Mouse (Mus musculus) embryonic facial prominence, embryonic 10.5 days (tissue): ENCODE results near the gene Baiap2. TPM values are rescaled to one million over a fixed set of nuclear protein-coding genes. Genes with fewer than 3 reads are reported as not detected.

Experiments
- DNase-seq: peaks from one replicate; pipeline ENCODE4 v3.0.0-alpha.2; 2017; ENCODE audit warnings: low spot score
- H3K27ac ChIP-seq: fragments of 300-500 bp; sonication (generic); replicated peaks from 2 replicates; pipeline ENCODE4 v1.5.1; 2016; ENCODE audit warnings: mild to moderate bottlenecking
- H3K27me3 ChIP-seq: fragments of 300-500 bp; sonication (generic); replicated peaks from 2 replicates; pipeline ENCODE4 v1.6.1; 2016; ENCODE audit warnings: low read depth, mild to moderate bottlenecking; ENCODE audit not compliant: poor library complexity, severe bottlenecking
- H3K36me3 ChIP-seq: fragments of 300-500 bp; sonication (generic); replicated peaks from 2 replicates; pipeline ENCODE4 v1.6.1; 2016; ENCODE audit warnings: mild to moderate bottlenecking, moderate library complexity
- H3K4me1 ChIP-seq: fragments of 300-500 bp; sonication (generic); 2 replicates; pipeline ENCODE4 v1.6.1; 2016
- H3K4me3 ChIP-seq: fragments of 300-500 bp; sonication (generic); 2 replicates; pipeline ENCODE4 v1.5.1; 2016; ENCODE audit warnings: mild to moderate bottlenecking, moderate library complexity
- H3K9me3 ChIP-seq: fragments of 300-500 bp; sonication (generic); 2 replicates; pipeline ENCODE4 v1.6.1; 2016; ENCODE audit warnings: mild to moderate bottlenecking
- WGBS: fragments of 180-500 bp; shearing (Covaris S2); methylation state at CpG from one replicate; pipeline ENCODE4 v1.1.7; 2016; 5-methylcytosine and 5-hydroxymethylcytosine counted together
- polyA plus RNA-seq: library from polyadenylated mRNA; unstranded; fragments of >200 nt; fragmentation: Nextera tagmentation; extraction: Ambion mirVana; gene quantifications from 2 replicates; pipeline ENCODE4 v1.2.1, GENCODE M21; 2016

Baiap2 gene
- polyA plus RNA-seq, 1 experiment from 2014 or later, result 11.0 TPM

- Histone ChIP-seq H3K27me3 (peaks cover 52% of the 10 kb centered on the region), H3K27ac (peak overlapping the region; percentile 36; the same call in 1 of the 2 replicates), H3K4me1 (peaks cover 91% of the 10 kb centered on the region), H3K9me3 (no peaks in the 10 kb centered on the region), H3K4me3 (no peak overlapping the region), H3K36me3 (no peaks in the 10 kb centered on the region)
- no peak for DNase-seq
- 49% methylated on average over 8 of the region's 8 CpGs for WGBS
Observed at GRCm38 (mm10) chr11:119939073-119939710, 3.4 kb upstream of the Baiap2 start.

GRCm38 (mm10) chr11:119939711-119940106, 2.9 kb upstream of the Baiap2 start:
- Histone ChIP-seq H3K27ac (peak overlapping the region; percentile 51; the same call in 1 of the 2 replicates), H3K4me3 (no peak overlapping the region), H3K9me3 (no peaks in the 10 kb centered on the region), H3K4me1 (peaks cover 95% of the 10 kb centered on the region), H3K27me3 (peaks cover 57% of the 10 kb centered on the region), H3K36me3 (no peaks in the 10 kb centered on the region)
- WGBS, result 70% methylated on average over 4 of the region's 4 CpGs
- DNase-seq, result no peak

DNA sequence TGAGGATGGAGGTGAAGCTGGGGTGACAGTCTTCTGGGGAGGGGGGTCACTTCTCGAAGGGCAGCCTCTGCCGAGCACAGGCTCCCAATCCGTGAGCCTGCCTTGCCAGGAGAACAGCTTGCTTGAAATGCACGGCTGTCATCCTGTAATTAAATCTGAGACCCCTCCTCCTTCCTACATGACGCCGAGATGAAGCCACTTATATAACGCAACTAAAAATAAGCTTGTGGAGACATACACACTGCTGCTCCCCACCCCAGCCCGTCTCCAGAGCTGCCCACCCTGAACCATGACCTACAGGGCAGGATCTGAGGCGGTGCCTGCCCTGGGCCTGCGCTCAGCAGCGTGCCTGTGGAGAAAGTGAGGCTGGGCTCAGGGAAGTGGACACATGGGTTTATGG, 2.4 kb upstream of the Baiap2 start:
- Histone ChIP-seq H3K36me3 (no peaks in the 10 kb centered on the region), H3K9me3 (no peaks in the 10 kb centered on the region), H3K27me3 (peaks cover 59% of the 10 kb centered on the region), H3K4me3 (no peak overlapping the region), H3K27ac (peak overlapping the region; percentile 51), H3K4me1 (peaks cover 97% of the 10 kb centered on the region)
- WGBS, result 67% methylated on average over 11 of the region's 11 CpGs
- no peak for DNase-seq

DNA sequence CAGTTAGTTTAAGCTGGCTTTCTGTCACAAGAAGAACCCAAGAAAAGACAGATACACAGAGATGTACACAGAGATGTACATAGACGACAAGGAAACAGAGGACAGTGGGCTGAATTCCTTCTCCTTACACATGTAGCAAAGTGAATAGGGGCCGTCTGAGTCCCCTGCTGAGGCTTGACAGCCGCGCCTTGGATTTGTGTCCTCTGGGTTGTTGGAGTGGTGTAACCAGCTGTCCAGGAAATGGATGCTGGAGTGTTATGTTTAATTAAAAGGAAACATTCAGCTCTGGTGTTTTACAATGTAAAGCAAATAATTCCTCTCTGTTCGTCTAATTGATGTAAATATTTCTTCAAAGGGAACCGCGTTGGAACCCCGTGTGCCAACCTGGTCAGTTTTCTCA, 769 bp upstream of the Baiap2 start:
- peaks cover 59% of the 10 kb centered on the region for H3K27me3 ChIP-seq
- peak overlapping the region; percentile 72 for H3K4me3 ChIP-seq
- WGBS, result 9% methylated on average over 8 of the region's 8 CpGs
- H3K27ac ChIP-seq, result no peak overlapping the region
- no peak for DNase-seq
- H3K36me3 ChIP-seq, result no peaks in the 10 kb centered on the region
- H3K9me3 ChIP-seq, result no peaks in the 10 kb centered on the region
- peaks cover 87% of the 10 kb centered on the region for H3K4me1 ChIP-seq

- WGBS, result under 1% methylated on average over 43 of the region's 43 CpGs
- H3K4me3 ChIP-seq, result peak overlapping the region; percentile 72
- peaks cover 83% of the 10 kb centered on the region for H3K4me1 ChIP-seq
- no peaks in the 10 kb centered on the region for H3K9me3 ChIP-seq
- peaks cover 59% of the 10 kb centered on the region for H3K27me3 ChIP-seq
- peak overlapping the region; percentile 86 for H3K27ac ChIP-seq
- no peak for DNase-seq
- H3K36me3 ChIP-seq, result no peaks in the 10 kb centered on the region
Observed at GRCm38 (mm10) chr11:119942201-119942726, 299 bp upstream of the Baiap2 start.

GRCm38 (mm10) chr11:119943428-119943988, 945 bp downstream of the Baiap2 start:
- 8% methylated on average over 32 of the region's 32 CpGs for WGBS
- peaks cover 81% of the 10 kb centered on the region for H3K4me1 ChIP-seq
- peak overlapping the region; percentile 86 for H3K27ac ChIP-seq
- H3K36me3 ChIP-seq, result no peaks in the 10 kb centered on the region
- no peaks in the 10 kb centered on the region for H3K9me3 ChIP-seq
- DNase-seq, result no peak
- H3K27me3 ChIP-seq, result peaks cover 49% of the 10 kb centered on the region
- peak overlapping the region; percentile 72 for H3K4me3 ChIP-seq

- Histone ChIP-seq H3K27me3 (peaks cover 30% of the 10 kb centered on the region), H3K4me1 (peaks cover 70% of the 10 kb centered on the region), H3K4me3 (no peak overlapping the region), H3K9me3 (no peaks in the 10 kb centered on the region), H3K27ac (no peak overlapping the region), H3K36me3 (no peaks in the 10 kb centered on the region)
- WGBS, result 92% methylated on average over 7 of the region's 7 CpGs
- no peak for DNase-seq
Observed at GRCm38 (mm10) chr11:119945343-119945742, 2.8 kb downstream of the Baiap2 start.

GRCm38 (mm10) chr11:119947426-119947825, 4.9 kb downstream of the Baiap2 start:
- Histone ChIP-seq H3K27me3 (peaks cover 15% of the 10 kb centered on the region), H3K4me3 (no peak overlapping the region), H3K9me3 (no peaks in the 10 kb centered on the region), H3K27ac (no peak overlapping the region), H3K36me3 (no peaks in the 10 kb centered on the region), H3K4me1 (peaks cover 51% of the 10 kb centered on the region)
- WGBS, result 95% methylated on average over 1 of the region's 1 CpGs
- DNase-seq, result no peak

DNA sequence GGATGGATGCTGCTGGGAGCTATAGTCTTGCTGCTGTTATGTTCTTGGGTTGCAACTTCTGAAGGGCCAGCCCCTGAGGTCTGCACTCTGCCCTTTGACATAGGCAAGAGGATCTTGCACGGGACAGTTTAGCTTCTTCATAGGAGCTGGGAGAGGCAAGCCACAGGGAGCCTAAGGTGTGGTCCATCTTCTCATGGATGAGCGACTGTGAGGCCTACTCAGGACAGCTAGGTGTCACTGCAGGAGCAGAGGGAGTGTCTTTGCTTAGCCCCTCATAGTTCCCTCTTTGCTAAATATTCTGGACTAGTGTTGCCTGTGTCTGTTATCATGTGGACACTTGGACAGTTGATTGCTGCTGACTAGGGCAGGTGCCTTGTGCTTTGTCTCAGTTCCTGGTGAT, 5.3 kb downstream of the Baiap2 start:
- Histone ChIP-seq H3K36me3 (no peaks in the 10 kb centered on the region), H3K27me3 (peaks cover 15% of the 10 kb centered on the region), H3K9me3 (no peaks in the 10 kb centered on the region), H3K4me3 (no peak overlapping the region), H3K27ac (no peak overlapping the region), H3K4me1 (peaks cover 51% of the 10 kb centered on the region)
- DNase-seq, result no peak
- WGBS, result 53% methylated on average over 2 of the region's 2 CpGs

DNA sequence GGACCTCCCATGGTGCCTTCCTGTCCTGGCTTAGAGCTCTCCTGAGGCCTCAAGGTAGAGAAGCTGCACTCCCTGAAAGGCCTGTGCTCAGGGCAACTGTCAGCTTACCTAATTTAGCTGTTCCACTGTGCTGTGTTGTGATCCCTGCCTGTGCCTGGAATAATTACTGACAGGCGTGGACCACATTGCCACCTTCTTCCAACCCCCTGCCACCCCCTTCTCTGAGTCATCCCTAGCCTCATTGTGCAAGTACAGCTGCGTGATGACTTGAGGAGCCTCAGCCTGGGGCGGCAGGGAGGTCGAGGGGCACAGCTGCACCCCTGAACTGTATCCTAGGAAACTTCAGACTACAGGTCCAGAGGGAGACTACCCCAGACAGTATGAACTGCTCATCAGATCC, 5.7 kb downstream of the Baiap2 start:
- Histone ChIP-seq H3K4me3 (no peak overlapping the region), H3K27ac (no peak overlapping the region), H3K36me3 (no peaks in the 10 kb centered on the region), H3K9me3 (no peaks in the 10 kb centered on the region), H3K4me1 (peaks cover 48% of the 10 kb centered on the region), H3K27me3 (peaks cover 15% of the 10 kb centered on the region)
- DNase-seq, result no peak
- WGBS, result 72% methylated on average over 4 of the region's 4 CpGs

GRCm38 (mm10) chr11:119948803-119949202, 6.2 kb downstream of the Baiap2 start:
- H3K27me3 ChIP-seq, result peaks cover 11% of the 10 kb centered on the region
- no peak for DNase-seq

GRCm38 (mm10) chr11:119950535-119950934, 8.0 kb downstream of the Baiap2 start:
- Histone ChIP-seq H3K4me1 (peaks cover 42% of the 10 kb centered on the region), H3K9me3 (no peaks in the 10 kb centered on the region), H3K4me3 (no peak overlapping the region), H3K27ac (no peak overlapping the region), H3K36me3 (no peaks in the 10 kb centered on the region), H3K27me3 (no peaks in the 10 kb centered on the region)
- 94% methylated on average over 3 of the region's 3 CpGs for WGBS
- no peak for DNase-seq

More at GRCm38 (mm10) chr11:119948803-119949202, 6.2 kb downstream of the Baiap2 start:
- no peak overlapping the region for H3K27ac ChIP-seq
- H3K9me3 ChIP-seq, result no peaks in the 10 kb centered on the region
- H3K4me1 ChIP-seq, result peaks cover 43% of the 10 kb centered on the region
- no peaks in the 10 kb centered on the region for H3K36me3 ChIP-seq
- 89% methylated on average over 2 of the region's 2 CpGs for WGBS
- H3K4me3 ChIP-seq, result no peak overlapping the region

GRCm38 (mm10) chr11:119951326-119951725, 8.8 kb downstream of the Baiap2 start:
- Histone ChIP-seq H3K4me1 (peaks cover 48% of the 10 kb centered on the region), H3K4me3 (no peak overlapping the region), H3K36me3 (no peaks in the 10 kb centered on the region), H3K9me3 (no peaks in the 10 kb centered on the region), H3K27me3 (no peaks in the 10 kb centered on the region), H3K27ac (no peak overlapping the region)
- 85% methylated on average over 6 of the region's 6 CpGs for WGBS
- no peak for DNase-seq
